Mouse (Mus musculus): Measurements from ENCODE around the gene Cdk8.

- TF ChIP-seq CTCF (conservative IDR thresholded peaks at IDR 0.05; ENCODE audit: insufficient read depth, insufficient read length, low read depth, low read length): no peak
- TF ChIP-seq POLR2A (IDR thresholded peaks at IDR 0.05; ENCODE audit: low read depth, low read length): no peak
Measured at GRCm38 (mm10) chr5:146205537-146205936, 25.5 kb upstream of the Cdk8 start.

Data from kidney, adult 2 months (tissue).